Mouse (Mus musculus) spleen, embryonic (tissue): Measurements from ENCODE around the gene Foxl2.

Experiments used
- CTCF ChIA-PET: fragments of 350-600 bp; sonication (Branson Sonifier 250); formaldehyde crosslinking; loops from one replicate; lab custom pipeline; 2022; lab: Charles Lee

The Foxl2 gene

DNA sequence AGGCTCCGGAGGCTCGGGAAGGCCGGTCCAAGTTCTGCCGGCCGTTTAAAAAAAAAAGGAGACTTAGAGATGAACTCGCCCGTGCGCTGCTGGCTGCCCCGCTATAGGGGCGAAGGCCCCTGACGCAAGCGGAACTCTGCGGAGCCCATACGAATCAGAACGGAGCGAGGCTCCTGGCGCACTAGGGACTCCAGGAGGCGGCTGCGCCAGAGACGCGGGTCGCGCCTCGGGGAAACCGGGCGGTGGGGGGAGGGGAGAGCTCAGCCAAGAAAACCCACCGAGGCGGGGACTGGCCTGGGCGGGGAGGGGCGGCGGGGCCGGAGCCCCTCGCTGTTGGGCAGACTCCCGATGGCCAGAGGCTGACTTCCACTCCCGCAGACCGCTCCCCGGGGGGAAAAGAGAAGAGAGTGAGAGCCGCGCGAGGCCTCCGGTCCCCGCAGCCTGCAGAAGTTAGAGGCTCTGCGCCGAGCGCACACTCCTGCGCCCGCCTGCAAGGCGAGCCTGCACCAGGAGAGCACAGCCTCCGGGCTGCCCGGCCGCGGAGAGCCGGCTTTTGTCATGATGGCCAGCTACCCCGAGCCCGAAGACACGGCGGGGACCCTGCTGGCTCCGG, at the start of gene Foxl2:
Foxl2 (plus strand) TSS at position 186 of the 613 bp plus-strand sequence.
- CTCF ChIA-PET = no interaction called here

- CTCF ChIA-PET = interaction anchor here (0.6 kb wide), 1 partner anchor 42 kb away, joined by 4 read pairs; no protein-coding TSS in a partner anchor
Observed at GRCm38 (mm10) chr9:98920629-98921523, 34.2 kb upstream of the Foxl2 start.

- CTCF ChIA-PET = no interaction called here
Observed at GRCm38 (mm10) chr9:98923119-98923518, 32.0 kb upstream of the Foxl2 start.

GRCm38 (mm10) chr9:98924183-98924582, 30.9 kb upstream of the Foxl2 start:
- CTCF ChIA-PET = no interaction called here

DNA sequence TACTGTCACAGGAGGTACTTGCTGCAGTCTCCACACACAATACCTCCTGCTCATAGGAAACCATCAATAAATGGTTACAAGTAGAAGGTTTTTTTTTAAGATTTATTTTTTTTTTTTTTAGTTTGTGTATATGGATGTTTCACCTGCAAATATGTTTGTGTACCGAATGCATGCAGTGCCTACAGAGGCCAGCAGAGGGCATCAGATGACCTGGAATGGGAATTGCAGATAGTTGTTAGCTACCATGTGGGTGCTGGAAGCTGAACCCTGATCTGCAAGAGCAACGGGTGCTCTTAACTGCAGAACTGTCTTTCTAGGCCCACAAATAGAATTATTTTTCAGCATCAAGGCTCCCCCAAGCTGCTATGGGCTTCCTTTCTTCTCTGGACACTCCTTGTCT, 25.6 kb upstream of the Foxl2 start:
- CTCF ChIA-PET = interaction anchor here (0.7 kb wide), 1 partner anchor 1124 kb away, joined by 6 read pairs; no protein-coding TSS in a partner anchor

DNA sequence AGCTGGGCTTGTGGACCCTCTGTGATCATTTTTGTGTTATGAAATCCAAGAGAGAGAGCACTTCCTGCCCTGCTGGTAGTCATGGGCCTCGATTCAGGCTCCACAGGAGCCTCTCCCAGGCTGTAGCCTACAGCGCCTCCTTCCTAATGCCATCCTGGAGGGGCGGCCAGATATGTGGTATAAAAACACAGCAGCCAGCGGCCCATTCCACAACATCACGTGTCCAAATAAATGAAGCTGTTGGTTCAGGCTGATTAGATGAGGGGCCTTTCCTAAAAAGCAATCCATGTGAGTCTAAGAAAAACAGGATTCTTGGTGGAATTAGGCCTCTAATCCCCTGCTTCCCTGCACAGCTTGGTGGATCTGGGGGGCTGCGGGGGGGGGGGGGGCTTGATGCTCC, 22.2 kb upstream of the Foxl2 start:
- CTCF ChIA-PET = no interaction called here

- CTCF ChIA-PET = no interaction called here
Observed at GRCm38 (mm10) chr9:98935190-98935909, 19.7 kb upstream of the Foxl2 start.

DNA sequence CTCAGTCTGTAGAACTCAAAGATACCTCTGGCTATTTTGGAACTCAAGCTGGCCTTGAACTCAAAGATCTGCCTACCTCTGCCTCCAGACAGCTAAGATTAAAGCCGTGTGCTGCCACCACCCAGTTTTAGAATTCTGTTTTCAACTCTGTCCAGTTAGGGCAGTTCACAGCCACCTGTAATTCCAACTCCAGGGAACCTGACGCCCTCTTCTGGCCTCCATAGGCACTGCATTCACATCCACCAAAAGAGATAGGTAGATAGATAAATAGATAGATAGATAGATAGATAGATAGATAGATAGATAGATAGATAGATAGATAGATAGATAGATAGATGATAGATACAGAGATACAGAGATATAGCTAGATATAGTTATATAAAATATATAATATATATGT, 15.8 kb upstream of the Foxl2 start:
- CTCF ChIA-PET = no interaction called here

DNA sequence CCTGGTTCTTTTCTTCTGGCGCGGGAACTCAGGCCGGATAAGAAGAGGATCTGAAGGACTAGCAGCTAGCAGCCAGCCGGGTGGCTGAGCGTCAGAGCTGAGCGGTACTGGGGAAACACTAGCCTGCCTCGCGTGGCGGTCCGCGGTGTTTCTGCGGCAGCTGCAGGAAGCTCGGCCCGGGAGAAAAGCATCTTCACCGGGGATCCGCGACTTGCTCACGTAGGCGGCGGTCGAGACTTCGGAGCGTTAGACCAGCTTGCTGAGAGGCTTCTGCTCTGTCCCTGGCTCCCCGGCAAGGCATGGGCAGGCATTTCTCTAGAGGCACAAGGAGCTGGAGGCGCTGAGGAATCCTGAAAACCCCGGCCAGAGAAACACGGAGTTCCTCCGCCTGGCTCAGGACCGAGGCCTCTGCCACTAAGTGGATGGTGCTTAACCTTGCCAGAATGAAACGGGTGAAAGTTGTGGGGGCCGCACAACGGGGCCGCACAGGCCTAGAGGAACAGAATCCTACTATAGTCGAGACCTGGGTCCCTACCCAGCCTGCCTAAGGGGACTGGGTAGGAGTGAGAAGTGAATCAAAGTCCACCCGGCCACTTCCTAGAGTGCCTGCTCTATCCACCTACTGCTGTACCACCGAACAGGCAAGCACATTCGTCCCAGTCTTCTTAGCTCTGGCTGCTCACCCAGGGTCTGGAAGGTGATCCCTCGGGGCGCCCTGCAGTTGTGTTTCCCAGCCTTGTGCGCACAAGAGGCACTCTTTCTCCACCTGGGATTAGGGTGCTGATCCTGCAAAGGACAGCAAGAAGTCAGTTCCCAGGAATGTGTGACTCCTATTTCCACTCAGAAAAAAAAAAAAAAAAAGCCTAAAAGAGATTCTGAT, 2.7 kb upstream of the Foxl2 start:
- CTCF ChIA-PET = interaction anchor here (0.7 kb wide), 1 partner anchor 27 kb away, joined by 4 read pairs; no protein-coding TSS in a partner anchor

DNA sequence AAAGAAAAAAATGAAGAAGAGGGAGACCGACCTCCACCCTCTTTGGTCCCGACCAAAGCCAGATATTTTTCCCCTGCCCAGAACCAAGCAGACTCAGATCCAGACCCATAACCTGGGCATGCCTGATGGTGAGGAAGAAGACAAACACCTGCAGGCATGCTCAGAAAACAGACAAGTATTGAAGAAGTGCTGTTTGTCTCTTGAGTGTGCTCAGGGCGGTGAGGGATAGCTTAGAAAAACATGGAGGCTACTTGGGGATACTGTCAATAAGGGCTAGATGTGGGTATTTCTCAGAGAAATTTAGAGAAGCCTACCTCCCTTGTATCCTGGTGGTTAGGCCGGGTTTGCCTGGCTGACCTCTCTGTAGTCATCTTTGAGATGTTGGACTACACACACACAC, 1.8 kb upstream of the Foxl2 start:
- CTCF ChIA-PET = interaction anchor here (0.7 kb wide), 1 partner anchor 28 kb away, joined by 4 read pairs; no protein-coding TSS in a partner anchor

DNA sequence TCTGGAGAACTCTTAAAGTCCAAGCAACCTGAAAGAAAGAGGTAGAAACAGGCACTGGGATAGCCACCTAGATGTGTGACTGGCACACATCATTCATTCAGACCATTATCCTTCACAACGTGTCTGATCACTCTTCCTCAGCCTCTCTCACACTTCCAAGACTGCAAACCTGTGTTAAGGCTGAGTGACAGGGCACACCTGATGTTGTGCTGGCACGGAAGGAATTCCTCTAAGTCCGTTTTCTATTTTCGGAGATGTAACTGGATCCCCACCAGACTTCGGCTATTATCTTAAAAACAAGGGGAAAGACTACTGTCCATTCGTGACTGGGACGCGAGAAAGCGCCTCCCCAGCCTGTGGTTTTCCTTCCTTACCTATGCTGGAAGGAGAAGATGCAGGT, 1.3 kb upstream of the Foxl2 start:
- CTCF ChIA-PET = no interaction called here

DNA sequence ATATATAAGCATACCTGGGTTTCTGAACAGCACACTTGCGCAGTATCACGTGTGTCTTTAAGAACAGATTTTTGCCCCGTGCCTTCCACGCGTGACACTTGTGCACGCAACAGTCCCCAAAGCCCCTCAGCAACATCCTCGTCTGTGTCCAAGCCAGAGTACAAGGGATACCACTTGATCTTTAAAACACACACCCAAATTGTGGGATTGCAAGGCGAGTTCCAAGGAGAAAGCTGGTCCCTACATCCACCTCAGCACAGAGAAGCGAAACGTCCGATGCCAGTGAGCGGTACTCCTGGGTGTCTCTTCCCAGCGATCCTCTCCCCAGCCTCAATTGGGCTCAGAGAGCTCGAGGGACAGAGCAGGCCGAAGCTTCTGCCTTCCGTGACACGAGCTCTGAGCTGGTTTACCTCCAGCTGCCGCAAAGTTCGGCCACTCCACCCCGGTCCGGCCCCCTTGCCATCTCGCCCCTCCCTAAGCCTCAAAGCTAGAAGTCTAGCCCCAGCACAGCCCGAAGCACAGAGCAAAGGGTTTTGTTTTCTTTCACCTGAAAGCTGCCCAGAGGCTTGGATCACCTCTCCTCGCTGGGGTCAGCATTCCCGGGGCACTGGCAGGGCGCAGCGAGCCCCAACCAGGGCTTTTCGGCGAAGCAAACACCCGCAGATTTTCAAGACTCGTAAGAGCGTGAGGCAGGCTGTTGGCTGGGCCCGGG, 541 bp upstream of the Foxl2 start:
- CTCF ChIA-PET = no interaction called here

- CTCF ChIA-PET = no interaction called here
Observed at GRCm38 (mm10) chr9:98955716-98956224, 682 bp downstream of the Foxl2 start.

DNA sequence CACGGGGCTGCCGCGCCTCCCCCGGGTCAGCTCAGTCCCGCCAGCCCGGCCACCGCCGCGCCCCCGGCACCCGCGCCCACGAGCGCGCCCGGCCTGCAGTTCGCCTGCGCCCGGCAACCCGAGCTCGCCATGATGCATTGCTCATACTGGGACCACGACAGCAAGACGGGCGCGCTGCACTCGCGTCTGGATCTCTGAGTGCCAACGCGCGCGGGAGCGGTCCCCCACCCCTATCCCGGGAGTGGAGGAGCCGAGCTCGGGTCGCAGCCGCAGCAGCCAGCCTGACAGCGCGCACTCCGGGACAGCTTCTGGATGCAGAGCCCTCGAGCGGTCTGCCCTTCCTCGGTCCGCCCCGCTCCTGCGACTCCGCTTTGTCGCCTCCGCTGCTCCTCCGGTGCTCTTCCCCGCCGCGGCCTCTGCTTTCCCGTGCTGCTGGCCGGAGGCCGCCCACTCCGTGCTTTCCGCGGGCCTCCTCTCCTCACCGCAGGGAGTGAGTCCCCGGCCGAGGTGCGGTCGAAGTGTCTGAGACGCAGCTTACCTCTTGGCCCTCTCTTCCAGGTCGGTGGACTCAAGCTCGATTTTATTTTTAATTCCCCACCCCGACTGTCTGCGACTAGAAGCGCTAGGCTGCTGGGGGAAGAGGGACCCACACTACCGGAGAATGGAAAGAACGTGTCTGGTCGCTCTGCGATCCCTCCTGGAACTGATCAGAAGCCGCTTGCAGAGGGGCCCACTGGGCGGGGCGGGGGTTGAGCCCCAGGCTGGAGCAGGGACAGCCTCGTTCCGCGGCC, 1.7 kb downstream of the Foxl2 start:
- CTCF ChIA-PET = no interaction called here

DNA sequence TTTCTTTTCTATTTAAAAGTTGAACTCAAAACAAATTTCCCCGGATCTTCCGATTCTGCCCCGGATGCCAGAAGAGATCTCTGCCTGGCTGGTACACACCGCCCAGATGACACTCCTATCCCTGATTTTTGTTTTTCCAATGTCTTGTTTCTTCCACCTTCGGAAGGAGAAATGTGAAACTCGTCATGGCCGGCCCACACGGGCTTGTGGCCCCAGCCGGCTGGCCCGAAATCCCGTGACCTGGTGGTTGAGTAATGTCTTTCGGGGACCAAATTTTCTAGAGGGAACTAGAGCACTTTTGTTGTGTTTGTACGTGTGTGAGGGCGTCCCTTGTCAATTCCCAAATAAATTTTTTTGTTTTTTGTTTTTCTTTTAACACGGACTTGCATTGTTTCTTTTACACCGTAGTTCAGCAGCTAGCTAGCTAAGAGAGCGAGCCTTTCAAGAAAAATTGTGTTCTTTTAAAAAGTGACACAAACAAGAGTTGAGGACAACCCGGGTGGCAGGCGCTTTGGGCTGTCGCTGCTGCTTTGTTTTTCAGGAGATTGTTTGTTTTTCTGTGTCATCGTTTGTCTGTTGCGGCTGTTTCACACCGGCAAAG, 2.8 kb downstream of the Foxl2 start:
- CTCF ChIA-PET = no interaction called here

DNA sequence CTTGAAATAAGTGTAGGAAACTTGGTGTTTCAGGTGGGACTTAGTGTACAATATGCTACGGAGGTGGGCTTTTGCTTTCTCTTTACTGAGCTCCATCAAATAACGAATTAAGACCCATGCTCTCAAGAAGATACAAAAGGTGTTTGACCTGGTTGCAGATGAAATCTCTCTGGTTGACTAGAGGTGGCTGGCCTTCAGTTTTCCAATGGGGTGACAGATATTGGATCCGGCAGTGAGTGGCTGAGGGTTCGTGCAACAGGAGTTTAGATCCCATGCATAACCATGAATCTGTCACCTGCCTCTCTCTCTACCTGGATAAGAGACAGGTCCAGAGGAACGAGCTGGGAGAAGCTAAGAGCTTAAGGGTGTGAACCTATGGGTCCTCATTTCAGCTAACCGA, 3.5 kb downstream of the Foxl2 start:
- CTCF ChIA-PET = no interaction called here

- CTCF ChIA-PET = no interaction called here
Observed at GRCm38 (mm10) chr9:98959851-98960250, 4.8 kb downstream of the Foxl2 start.

GRCm38 (mm10) chr9:98960348-98960747, 5.3 kb downstream of the Foxl2 start:
- CTCF ChIA-PET = no interaction called here
